Mouse (Mus musculus) hindbrain, postnatal 0 days (tissue): Measurements from ENCODE around the gene Elmsan1. TPM values are rescaled to one million over a fixed set of nuclear protein-coding genes. Genes with fewer than 3 reads are reported as not detected.

Source experiments
- ATAC-seq: fragments of 200-750 bp; cut with Nextera tagmentation; 2 replicates; pipeline ENCODE4 v1.8.0; 2017; ENCODE audit warnings: mild to moderate bottlenecking, moderate TSS enrichment, moderate library complexity
- DNase-seq: peaks from one replicate; pipeline ENCODE4 v3.0.0-alpha.2; 2015; ENCODE audit warnings: low spot score
- H3K27ac ChIP-seq: fragments of 300-500 bp; sonication (generic); 2 replicates; pipeline ENCODE4 v1.5.1; 2014; ENCODE audit warnings: mild to moderate bottlenecking
- H3K27me3 ChIP-seq: fragments of 300-500 bp; sonication (generic); 2 replicates; pipeline ENCODE4 v1.6.1; 2014; ENCODE audit warnings: low read length, mixed read lengths; ENCODE audit not compliant: insufficient read depth
- H3K36me3 ChIP-seq: fragments of 300-500 bp; sonication (generic); 2 replicates; pipeline ENCODE4 v1.6.1; 2014; ENCODE audit warnings: low read length, mixed read lengths; ENCODE audit not compliant: insufficient read depth
- H3K4me1 ChIP-seq: fragments of 300-500 bp; sonication (generic); 2 replicates; pipeline ENCODE4 v1.6.1; 2014; ENCODE audit warnings: antibody characterized with exemption, low read length, mixed read lengths; ENCODE audit not compliant: insufficient read depth
- H3K4me2 ChIP-seq: fragments of 300-500 bp; sonication (generic); 2 replicates; pipeline ENCODE4 v1.6.1; 2014; ENCODE audit warnings: low read depth, mild to moderate bottlenecking, low read length, moderate library complexity, mixed read lengths
- H3K4me3 ChIP-seq: fragments of 300-500 bp; sonication (generic); 2 replicates; pipeline ENCODE4 v1.5.1; 2014; ENCODE audit warnings: low read length
- H3K9ac ChIP-seq: fragments of 300-500 bp; sonication (generic); replicated peaks from 2 replicates; pipeline ENCODE4 v1.6.1; 2014; ENCODE audit warnings: mild to moderate bottlenecking, low read length, moderate library complexity, mixed read lengths
- H3K9me3 ChIP-seq: fragments of 300-500 bp; sonication (generic); 2 replicates; pipeline ENCODE4 v1.6.1; 2016; ENCODE audit warnings: low read length, mixed read lengths
- CTCF ChIP-seq: IDR thresholded peaks from 2 replicates; pipeline ENCODE4 v1.5.1; 2016; ENCODE audit warnings: antibody characterized with exemption, control low read depth, low read depth
- WGBS: fragments of 180-500 bp; shearing (Covaris S2); extraction: QIAGEN DNeasy Blood & Tissue Kit; methylation state at CpG from one replicate; pipeline ENCODE4 v1.1.7; 2014; 5-methylcytosine and 5-hydroxymethylcytosine counted together
- polyA plus RNA-seq: library from polyadenylated mRNA; unstranded; fragments of >200 nt; fragmentation: Nextera tagmentation; extraction: Ambion mirVana; gene quantifications from 2 replicates; pipeline ENCODE4 v1.2.1, GENCODE M21; 2015
- total RNA-seq: library from RNA; depleted of rRNA; stranded (reverse); fragments of >200 nt; gene quantifications from 2 replicates; pipeline ENCODE4 v1.2.3, GENCODE M21; 2014; rRNA removed

Elmsan1 gene
- total RNA-seq (9.3 and 11.5 TPM in 2 replicates), polyA plus RNA-seq (2.7 and 3.0 TPM in 2 replicates)

GRCm38 (mm10) chr12:84218289-84219120 is at the start of gene Elmsan1:
Gene Elmsan1, minus strand, starts transcription at chr12:84218881.
- H3K4me1 ChIP-seq: peaks cover 8% of the 10 kb centered on the region
- TF ChIP-seq CTCF: no peak
- no peaks in the 10 kb centered on the region for H3K36me3 ChIP-seq

GRCm38 (mm10) chr12:84267264-84267663 is 48.6 kb upstream of the Elmsan1 start:
- no peaks in the 10 kb centered on the region for H3K4me1 ChIP-seq
- TF ChIP-seq CTCF: no peak
- H3K4me2 ChIP-seq: no peak overlapping the region
- no peaks in the 10 kb centered on the region for H3K36me3 ChIP-seq
- H3K4me3 ChIP-seq: no peak overlapping the region
- DNase-seq (no peak), ATAC-seq (no peak)
- H3K9ac ChIP-seq: no peak overlapping the region
- H3K27ac ChIP-seq: no peak overlapping the region
- 56% methylated on average over 2 of the region's 2 CpGs for WGBS
- no peaks in the 10 kb centered on the region for H3K9me3 ChIP-seq
- no peaks in the 10 kb centered on the region for H3K27me3 ChIP-seq

More at GRCm38 (mm10) chr12:84218289-84219120, at the start of gene Elmsan1:
- Histone ChIP-seq H3K4me2 (peak within 1 kb of the TSS; percentile 97), H3K27me3 (no peaks in the 10 kb centered on the region), H3K9me3 (no peaks in the 10 kb centered on the region), H3K9ac (peak within 1 kb of the TSS; percentile 75), H3K4me3 (peak within 1 kb of the TSS; percentile 79), H3K27ac (peak within 1 kb of the TSS; percentile 52)
- peak; percentile 85 for DNase-seq
- 3% methylated on average over 77 of the region's 82 CpGs for WGBS
- ATAC-seq: peak; percentile 76

GRCm38 (mm10) chr12:84260363-84260762 is 41.7 kb upstream of the Elmsan1 start:
- no peak for TF ChIP-seq CTCF
- WGBS: 21% methylated on average over 7 of the region's 7 CpGs
- H3K4me1 ChIP-seq: no peaks in the 10 kb centered on the region
- H3K4me3 ChIP-seq: no peak overlapping the region
- no peaks in the 10 kb centered on the region for H3K36me3 ChIP-seq
- H3K4me2 ChIP-seq: no peak overlapping the region
- no peak overlapping the region for H3K9ac ChIP-seq
- DNase-seq (no peak), ATAC-seq (no peak)
- no peaks in the 10 kb centered on the region for H3K9me3 ChIP-seq
- no peak overlapping the region for H3K27ac ChIP-seq
- H3K27me3 ChIP-seq: no peaks in the 10 kb centered on the region

GRCm38 (mm10) chr12:84254886-84255285 is 36.2 kb upstream of the Elmsan1 start:
- Histone ChIP-seq H3K27ac (no peak overlapping the region), H3K9ac (no peak overlapping the region), H3K4me1 (no peaks in the 10 kb centered on the region), H3K4me2 (no peak overlapping the region), H3K9me3 (no peaks in the 10 kb centered on the region), H3K27me3 (no peaks in the 10 kb centered on the region), H3K36me3 (no peaks in the 10 kb centered on the region), H3K4me3 (no peak overlapping the region)
- DNase-seq: no peak
- TF ChIP-seq CTCF: no peak
- 77% methylated on average over 5 of the region's 5 CpGs for WGBS
- ATAC-seq: no peak

DNA sequence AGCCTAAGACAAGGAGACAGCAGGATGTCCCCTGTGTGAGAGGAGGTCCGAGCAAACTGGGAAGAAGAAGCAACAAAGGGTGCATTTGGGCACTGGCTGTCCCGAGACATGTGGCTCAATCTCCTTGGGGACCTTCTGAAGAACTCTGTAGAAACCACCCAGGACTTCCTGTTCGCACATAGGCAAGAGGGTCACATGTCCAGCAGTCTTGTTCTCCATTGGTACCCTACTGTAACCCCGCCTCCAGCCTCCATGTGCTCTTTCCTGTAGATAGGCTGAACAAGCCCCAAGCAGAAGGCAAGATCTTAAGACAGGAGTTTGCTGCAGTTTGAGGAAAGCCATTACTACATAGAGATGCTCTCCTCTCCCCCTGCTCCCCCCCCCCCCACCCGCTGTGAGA is 34.1 kb upstream of the Elmsan1 start:
- Histone ChIP-seq H3K4me3 (no peak overlapping the region), H3K4me2 (no peak overlapping the region), H3K9me3 (no peaks in the 10 kb centered on the region), H3K4me1 (no peaks in the 10 kb centered on the region), H3K9ac (no peak overlapping the region), H3K27ac (no peak overlapping the region), H3K36me3 (no peaks in the 10 kb centered on the region), H3K27me3 (no peaks in the 10 kb centered on the region)
- WGBS: 88% methylated on average over 5 of the region's 5 CpGs
- no peak for TF ChIP-seq CTCF
- no peak for ATAC-seq
- no peak for DNase-seq

DNA sequence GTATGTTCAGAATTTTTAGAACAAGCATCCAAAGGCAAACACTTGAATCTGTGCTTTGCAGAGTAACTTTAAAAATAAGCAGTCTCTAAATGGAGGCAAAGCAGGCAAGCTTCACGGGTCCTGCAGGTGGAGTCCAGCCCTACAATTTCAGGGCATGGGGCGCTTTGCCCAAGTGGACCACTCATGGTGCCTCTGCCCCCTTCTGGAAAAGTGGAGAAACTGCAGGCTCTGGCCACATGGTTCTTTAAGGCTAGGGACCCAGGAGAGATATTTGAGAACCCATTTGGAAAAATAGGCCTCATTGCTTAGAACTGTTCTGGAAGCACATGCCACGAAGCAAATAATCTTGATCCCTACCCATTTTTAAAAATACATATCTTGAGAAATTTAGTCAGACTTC is 30.5 kb upstream of the Elmsan1 start:
- ATAC-seq (no peak), DNase-seq (peak; percentile 86)
- no peaks in the 10 kb centered on the region for H3K9me3 ChIP-seq
- no peak overlapping the region for H3K9ac ChIP-seq
- 12% methylated on average over 3 of the region's 3 CpGs for WGBS
- peak; percentile 86 for TF ChIP-seq CTCF
- no peaks in the 10 kb centered on the region for H3K36me3 ChIP-seq
- no peak overlapping the region for H3K27ac ChIP-seq
- H3K27me3 ChIP-seq: no peaks in the 10 kb centered on the region
- no peak overlapping the region for H3K4me2 ChIP-seq
- no peaks in the 10 kb centered on the region for H3K4me1 ChIP-seq
- no peak overlapping the region for H3K4me3 ChIP-seq

- Histone ChIP-seq H3K27me3 (no peaks in the 10 kb centered on the region), H3K27ac (no peak overlapping the region), H3K4me1 (no peaks in the 10 kb centered on the region), H3K4me3 (no peak overlapping the region), H3K9ac (no peak overlapping the region), H3K4me2 (no peak overlapping the region), H3K36me3 (no peaks in the 10 kb centered on the region), H3K9me3 (no peaks in the 10 kb centered on the region)
- ATAC-seq (no peak), DNase-seq (no peak)
- TF ChIP-seq CTCF: no peak
- WGBS: 61% methylated on average over 5 of the region's 5 CpGs
These were observed 27.0 kb upstream of the Elmsan1 start for GRCm38 (mm10) chr12:84245683-84246082.
